ENCODE assay signal across 8 mouse cellular contexts in the genomic region with DNA sequence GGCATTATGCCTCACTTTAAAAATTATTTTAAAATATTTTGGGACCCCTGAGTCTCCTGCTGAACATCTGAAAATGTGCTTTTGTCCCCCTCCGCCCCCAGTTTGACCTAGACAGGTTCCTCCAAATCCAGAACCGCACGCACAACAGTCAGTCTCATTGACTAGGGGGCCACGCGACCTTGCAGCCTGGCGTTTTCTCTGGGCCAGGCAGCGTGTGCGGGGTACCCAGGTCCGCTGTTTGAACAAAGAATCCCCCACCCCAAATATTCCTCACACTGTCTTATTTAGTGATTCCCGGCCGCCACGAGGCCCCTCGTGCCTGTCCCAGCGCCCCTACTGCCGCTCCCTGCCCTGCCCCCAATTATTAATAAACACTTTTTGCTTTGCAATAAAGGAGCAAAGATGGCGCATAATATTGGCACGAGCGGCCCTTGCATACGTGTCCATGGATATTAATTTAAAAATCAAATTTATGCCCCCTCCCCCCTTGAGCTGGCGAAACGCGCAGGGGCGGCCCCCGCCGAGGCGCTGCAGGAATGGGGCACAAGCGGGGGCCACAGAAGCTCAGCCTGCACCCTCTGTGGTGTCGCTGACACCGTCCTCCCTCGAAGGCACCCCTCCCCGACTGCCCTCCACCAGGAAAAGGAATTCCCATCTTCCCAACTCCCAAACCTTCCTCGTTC. TPM values are rescaled to one million over a fixed set of nuclear protein-coding genes. Genes with fewer than 3 reads are reported as not detected.
A peak's percentile ranks its signal among the peaks of the same experiment; 100 is the strongest.
DNase-seq lines count a peak whose midpoint lies in the region; ATAC-seq and TF ChIP-seq lines count a peak whose summit lies in the region.

No protein-coding gene starts in this region.

- TF ChIP-seq CTCF in heart, adult 2 months (IDR thresholded peaks at IDR 0.05), result no peak

- peak overlapping the region; percentile 61 for H3K4me2 ChIP-seq in liver, embryonic 12.5 days

- H3K79me2 ChIP-seq in heart, adult 2 months (replicated peaks; ENCODE audit: control insufficient read depth, insufficient read depth, low read length), result no peaks in the 10 kb centered on the region

- intact Hi-C loops in heart, adult 2 months (cut with DNase I), result loop anchor here (1.0 to 5.0 kb wide), 5 partner anchors 160 to 283 kb away; no protein-coding TSS in a partner anchor

- peak; percentile 33 to 62 for DNase-seq in heart, adult 2 months
- DNase-seq in heart, adult 9 months (ENCODE audit: low spot score in 2 of 2), result no peak
- peak; percentile 18 for DNase-seq in heart, postnatal 4 days
- peak; percentile 27 for DNase-seq in retina, embryonic 14.5 days (ENCODE audit: low spot score)
- DNase-seq in thymus, postnatal 0 days (ENCODE audit: low spot score), result no peak
- DNase-seq in gastrocnemius, postnatal 10 days, result no peak

- H3K9me3 ChIP-seq in liver, embryonic 12.5 days (replicated peaks), result no peaks in the 10 kb centered on the region

- peak overlapping the region; percentile 76 for H3K27ac ChIP-seq in heart, adult 2 months
- peak overlapping the region; percentile 82; the same call in 1 of the 2 replicates for H3K27ac ChIP-seq in brown adipose tissue, adult 24 weeks (replicated peaks; ENCODE audit: low read depth, low read length)
- peak overlapping the region; percentile 77 for H3K27ac ChIP-seq in liver, embryonic 12.5 days

- no peak for TF ChIP-seq EP300 in heart, adult 2 months (IDR thresholded peaks at IDR 0.05; ENCODE audit: insufficient read depth, low read depth, low read length)

- H3K9ac ChIP-seq in heart, adult 2 months (ENCODE audit: low read depth, low read length), result peak overlapping the region; percentile 85
- H3K9ac ChIP-seq in liver, embryonic 12.5 days, result peak overlapping the region; percentile 59

- no peak for TF ChIP-seq POLR2A in heart, adult 2 months (IDR thresholded peaks at IDR 0.05; ENCODE audit: insufficient read depth, low read depth, low read length)

- WGBS in heart, adult 2 months, result 1% methylated on average over 32 of the region's 32 CpGs
- under 1% methylated on average over 32 of the region's 32 CpGs for WGBS in liver, embryonic 12.5 days (ENCODE audit: insufficient replicate concordance)

- no peaks in the 10 kb centered on the region for H3K36me3 ChIP-seq in heart, adult 2 months (ENCODE audit: control insufficient read depth, insufficient read depth, low read length)
- H3K36me3 ChIP-seq in liver, embryonic 12.5 days, result peaks cover 35% of the 10 kb centered on the region

- H3K27me3 ChIP-seq in heart, adult 2 months (ENCODE audit: control insufficient read depth, insufficient read depth, low read length), result no peaks in the 10 kb centered on the region
- H3K27me3 ChIP-seq in liver, embryonic 12.5 days (replicated peaks), result peaks cover 81% of the 10 kb centered on the region

- ATAC-seq in liver, embryonic 12.5 days, result no peak

- H3K4me3 ChIP-seq in heart, adult 2 months, result peak overlapping the region; percentile 76
- peak overlapping the region; percentile 85 for H3K4me3 ChIP-seq in brown adipose tissue, adult 24 weeks (ENCODE audit: insufficient read depth, low read depth, low read length)
- peak overlapping the region; percentile 57 for H3K4me3 ChIP-seq in liver, embryonic 12.5 days

- peaks cover 5% of the 10 kb centered on the region for H3K4me1 ChIP-seq in heart, adult 2 months (ENCODE audit: control insufficient read depth, insufficient read depth, low read length)
- peaks cover 11% of the 10 kb centered on the region for H3K4me1 ChIP-seq in brown adipose tissue, adult 24 weeks (ENCODE audit: control insufficient read depth, insufficient read depth, insufficient read length, low read length)
- peaks cover 29% of the 10 kb centered on the region for H3K4me1 ChIP-seq in liver, embryonic 12.5 days

RNA-seq across cellular contexts. Expression of a gene that starts 0.9 kb away (rescaled TPM):
- total RNA-seq in heart, adult 2 months (2021), result 10 to 100 TPM; 28.3 to 43.6 TPM
- polyA plus RNA-seq in heart, adult 2 months (2012; rRNA removed), result 27.3 and 31.4 TPM in 2 replicates
- 5.2 and 5.4 TPM in 2 replicates for polyA plus RNA-seq in brown adipose tissue, adult 24 weeks (2012; ENCODE audit: insufficient read depth, insufficient read length, missing spikeins)
- total RNA-seq in heart, postnatal 4 days (2021), result 100 to 1,000 TPM; 128 to 130 TPM
- 46.0 and 47.1 TPM in 2 replicates for polyA plus RNA-seq in liver, embryonic 12.5 days (2016; fragmentation: Nextera tagmentation; extraction: Ambion mirVana)
- polyA plus RNA-seq in thymus, postnatal 0 days (2015; fragmentation: Nextera tagmentation; extraction: Ambion mirVana), result 7.4 and 10.0 TPM in 2 replicates
- total RNA-seq in gastrocnemius, postnatal 10 days (2021), result 10 to 100 TPM; 34.7 to 51.6 TPM

RNA-seq across cellular contexts. Expression of a gene that starts 23.9 kb away (rescaled TPM):
- 10 to 100 TPM; 12.5 to 13.1 TPM for total RNA-seq in heart, adult 2 months (2021)
- polyA plus RNA-seq in heart, adult 2 months (2012; rRNA removed), result 12.1 and 15.7 TPM in 2 replicates
- 20.4 and 20.7 TPM in 2 replicates for polyA plus RNA-seq in brown adipose tissue, adult 24 weeks (2012; ENCODE audit: insufficient read depth, insufficient read length, missing spikeins)
- total RNA-seq in heart, postnatal 4 days (2021), result 10 to 100 TPM; 13.8 to 14.8 TPM
- 11.6 and 12.8 TPM in 2 replicates for polyA plus RNA-seq in liver, embryonic 12.5 days (2016; fragmentation: Nextera tagmentation; extraction: Ambion mirVana)
- polyA plus RNA-seq in thymus, postnatal 0 days (2015; fragmentation: Nextera tagmentation; extraction: Ambion mirVana), result 25.4 and 26.4 TPM in 2 replicates
- 10 to 100 TPM; 12.1 to 12.9 TPM for total RNA-seq in gastrocnemius, postnatal 10 days (2021)

RNA-seq across cellular contexts. Expression of a gene that starts 42.5 kb away (rescaled TPM):
- not detected for total RNA-seq in heart, adult 2 months (2021)
- polyA plus RNA-seq in heart, adult 2 months (2012; rRNA removed), result not detected in 2 replicates
- not detected in 2 replicates for polyA plus RNA-seq in brown adipose tissue, adult 24 weeks (2012; ENCODE audit: insufficient read depth, insufficient read length, missing spikeins)
- total RNA-seq in heart, postnatal 4 days (2021), result not detected
- not detected in 2 replicates for polyA plus RNA-seq in liver, embryonic 12.5 days (2016; fragmentation: Nextera tagmentation; extraction: Ambion mirVana)
- 0.36 and 0.56 TPM in 2 replicates for polyA plus RNA-seq in thymus, postnatal 0 days (2015; fragmentation: Nextera tagmentation; extraction: Ambion mirVana)
- not detected for total RNA-seq in gastrocnemius, postnatal 10 days (2021)

Comparison
In these comparisons a context has a peak if more than half of its experiments do, and no peak if none do; other contexts are left out.
1. DNase-seq: peak in heart, adult 2 months (2 of 2), heart, postnatal 4 days (single experiment) and retina, embryonic 14.5 days (single experiment); none in heart, adult 9 months (0 of 2), thymus, postnatal 0 days (single experiment) and gastrocnemius, postnatal 10 days (single experiment).
2. Peak in every context shown above with its lines, with median percentiles within 50 percentile points of each other: H3K27ac ChIP-seq and H3K4me3 ChIP-seq.